Mouse (Mus musculus) gastrocnemius, adult 2 months (tissue): ENCODE data around the gene Dock3. TPM values are rescaled to one million over a fixed set of nuclear protein-coding genes. Genes with fewer than 3 reads are reported as not detected.

Experiments
- DNase-seq: peaks from one replicate; pipeline ENCODE4 v3.0.0; 2022
- H3K27ac ChIP-seq: fragments of 200-600 bp; 2 replicates; pipeline ENCODE4 v1.8.1; 2022; ENCODE audit warnings: mild to moderate bottlenecking
- H3K4me3 ChIP-seq: fragments of 200-600 bp; 2 replicates; pipeline ENCODE4 v1.8.1; 2022; ENCODE audit warnings: mild to moderate bottlenecking, moderate library complexity
- CTCF ChIP-seq: fragments of 200-600 bp; IDR thresholded peaks from 2 replicates; pipeline ENCODE4 v1.8.1; 2022; ENCODE audit warnings: antibody characterized with exemption, mild to moderate bottlenecking, moderate library complexity
- intact Hi-C: fragments of 180-260 bp; cut with DNase I; formaldehyde crosslinking; loops from one replicate; pipeline ENCODE4 v1.15.1; 2025
- total RNA-seq, 2 experiments: library from RNA; stranded (reverse); gene quantifications; 2 replicates each; pipeline ENCODE4 v1.2.3; 2021

The Dock3 gene
- total RNA-seq, 2 experiments from 2014 or later = not detected

- no peak for DNase-seq
- no peak overlapping the region for H3K27ac ChIP-seq
- intact Hi-C loops = no loop called here
- no peak overlapping the region for H3K4me3 ChIP-seq
- TF ChIP-seq CTCF = no peak
Measured at GRCm38 (mm10) chr9:106914878-106915277, 316.8 kb downstream of the Dock3 start.

DNA sequence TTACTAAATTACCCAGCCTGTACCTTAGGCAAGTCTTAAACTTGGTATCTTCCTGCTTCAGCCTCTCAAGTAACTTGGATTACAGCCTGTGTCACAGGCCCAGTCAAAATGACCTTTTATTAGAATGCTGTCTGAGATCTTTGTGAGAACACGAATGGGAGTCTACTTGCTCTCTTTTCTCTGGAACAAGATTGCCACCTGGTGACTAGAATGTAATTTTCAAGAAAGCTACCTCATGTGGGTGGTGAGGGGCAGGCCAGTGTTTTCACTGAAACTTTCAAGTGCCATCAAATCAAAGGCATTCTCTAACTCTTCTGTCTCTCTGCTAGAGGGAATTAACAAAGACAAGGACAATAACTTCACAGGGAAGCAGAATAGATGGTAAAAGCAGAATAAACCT lies 317.9 kb downstream of the Dock3 start:
- no peak for DNase-seq
- TF ChIP-seq CTCF = peak; percentile 26; the same call in 1 of the 2 replicates
- Histone ChIP-seq H3K27ac (no peak overlapping the region), H3K4me3 (no peak overlapping the region)
- intact Hi-C loops = no loop called here

GRCm38 (mm10) chr9:106911624-106912023 lies 320.1 kb downstream of the Dock3 start:
- Histone ChIP-seq H3K4me3 (no peak overlapping the region), H3K27ac (no peak overlapping the region)
- no peak for TF ChIP-seq CTCF
- intact Hi-C loops = no loop called here
- no peak for DNase-seq

- no peak for TF ChIP-seq CTCF
- intact Hi-C loops = loop anchor here (10.0 kb wide), 1 partner anchor 256 kb away; no protein-coding TSS in a partner anchor
- Histone ChIP-seq H3K27ac (no peak overlapping the region), H3K4me3 (no peak overlapping the region)
- no peak for DNase-seq
Measured at GRCm38 (mm10) chr9:106908715-106909114, 323.0 kb downstream of the Dock3 start.

DNA sequence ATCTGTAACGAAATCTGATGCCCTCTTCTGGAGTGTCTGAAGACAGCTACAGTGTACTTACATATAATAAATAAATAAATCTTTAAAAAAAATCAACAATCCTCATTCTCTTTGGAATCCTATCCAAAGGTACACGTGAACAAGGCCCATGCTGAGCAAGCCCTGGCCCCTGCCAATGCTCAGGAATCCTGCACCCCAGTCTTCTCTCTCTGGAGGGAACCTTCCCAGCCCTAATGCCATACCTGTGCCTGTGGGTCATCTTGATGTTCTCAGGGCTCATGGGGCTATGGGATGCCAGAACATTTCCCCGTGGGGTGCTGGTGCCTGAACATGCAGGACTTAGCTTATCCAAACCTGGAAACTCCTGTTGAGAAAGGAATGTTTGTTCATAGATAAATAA lies 323.5 kb downstream of the Dock3 start:
- intact Hi-C loops = loop anchor here (10.0 kb wide), 1 partner anchor 257 kb away; no protein-coding TSS in a partner anchor
- no peak for TF ChIP-seq CTCF
- no peak overlapping the region for H3K4me3 ChIP-seq
- no peak for DNase-seq
- no peak overlapping the region for H3K27ac ChIP-seq

- DNase-seq = no peak
- intact Hi-C loops = loop anchor here (10.0 kb wide), 1 partner anchor 258 kb away; no protein-coding TSS in a partner anchor
- Histone ChIP-seq H3K4me3 (no peak overlapping the region), H3K27ac (no peak overlapping the region)
- no peak for TF ChIP-seq CTCF
Measured at GRCm38 (mm10) chr9:106906597-106906996, 325.1 kb downstream of the Dock3 start.

DNA sequence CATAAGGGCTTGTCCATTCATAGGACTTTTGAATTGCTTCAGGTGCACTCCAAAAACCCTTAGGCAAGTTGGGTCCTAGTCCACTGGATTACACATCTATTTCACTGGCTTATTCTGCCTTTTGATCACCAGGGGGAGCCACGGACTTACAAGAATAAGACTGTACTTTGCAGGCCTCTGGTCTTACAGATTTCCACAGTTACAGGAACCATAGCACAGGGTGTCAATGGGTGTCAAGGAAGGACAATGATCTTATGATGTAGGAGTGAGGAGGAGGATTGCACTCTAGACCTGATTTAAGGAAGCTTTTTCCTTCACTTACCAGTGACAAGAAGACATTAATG lies 327.9 kb downstream of the Dock3 start:
- intact Hi-C loops = loop anchor here (2.0 to 10.0 kb wide), 2 partner anchors 261 to 387 kb away; no protein-coding TSS in a partner anchor
- DNase-seq = no peak
- peak; percentile 63 for TF ChIP-seq CTCF
- Histone ChIP-seq H3K4me3 (no peak overlapping the region), H3K27ac (no peak overlapping the region)

DNA sequence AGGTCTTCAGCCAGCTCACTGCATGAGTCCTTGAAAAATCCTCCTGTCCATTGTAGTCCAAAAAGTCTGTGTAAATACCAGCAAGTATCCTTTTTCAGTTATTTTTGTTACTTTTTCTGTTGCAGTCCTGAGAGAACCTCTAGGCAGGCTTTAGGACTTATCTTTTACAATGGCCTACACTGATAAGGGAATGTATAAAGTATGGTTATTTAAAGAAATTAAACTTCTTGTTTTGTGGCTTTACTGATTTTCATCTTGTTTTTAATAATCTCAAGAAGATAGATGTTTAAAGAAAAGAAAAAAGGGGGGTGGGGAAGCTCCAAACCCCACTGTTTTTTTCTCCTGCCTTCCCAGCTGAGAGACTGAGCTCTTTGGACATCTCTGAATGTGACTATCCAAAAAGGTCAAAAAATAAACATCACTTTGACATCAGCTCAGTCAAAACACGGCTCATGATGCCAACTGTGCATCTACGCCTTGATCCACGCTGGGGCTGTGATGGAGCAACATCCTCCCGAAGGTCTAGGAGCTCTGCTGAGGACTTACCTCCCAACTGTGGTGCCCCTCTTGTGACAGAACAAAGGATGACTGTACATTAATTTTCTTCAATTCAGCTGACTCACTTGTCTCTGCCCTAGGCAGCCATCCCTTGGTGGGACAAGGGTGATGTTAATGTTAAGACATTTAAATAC lies 328.5 kb downstream of the Dock3 start:
- Histone ChIP-seq H3K4me3 (no peak overlapping the region), H3K27ac (no peak overlapping the region)
- no peak for DNase-seq
- intact Hi-C loops = loop anchor here (2.0 to 10.0 kb wide), 2 partner anchors 262 to 388 kb away; no protein-coding TSS in a partner anchor
- TF ChIP-seq CTCF = no peak

GRCm38 (mm10) chr9:106901596-106901995 lies 330.1 kb downstream of the Dock3 start:
- no peak overlapping the region for H3K27ac ChIP-seq
- TF ChIP-seq CTCF = no peak
- intact Hi-C loops = loop anchor here (10.0 kb wide), 1 partner anchor 263 kb away; no protein-coding TSS in a partner anchor
- no peak for DNase-seq
- no peak overlapping the region for H3K4me3 ChIP-seq

- Histone ChIP-seq H3K27ac (no peak overlapping the region), H3K4me3 (no peak overlapping the region)
- no peak for TF ChIP-seq CTCF
- DNase-seq = no peak
- intact Hi-C loops = no loop called here
Measured at GRCm38 (mm10) chr9:106898901-106899300, 332.8 kb downstream of the Dock3 start.

GRCm38 (mm10) chr9:106893327-106893726 lies 338.4 kb downstream of the Dock3 start:
- Histone ChIP-seq H3K4me3 (peak overlapping the region; percentile 94), H3K27ac (peak overlapping the region; percentile 99; the same call in 1 of the 2 replicates)
- no peak for DNase-seq
- TF ChIP-seq CTCF = no peak
- intact Hi-C loops = loop anchor here (5.0 kb wide), 1 partner anchor 444 kb away; the partner anchor contains the start of gene Hemk1

DNA sequence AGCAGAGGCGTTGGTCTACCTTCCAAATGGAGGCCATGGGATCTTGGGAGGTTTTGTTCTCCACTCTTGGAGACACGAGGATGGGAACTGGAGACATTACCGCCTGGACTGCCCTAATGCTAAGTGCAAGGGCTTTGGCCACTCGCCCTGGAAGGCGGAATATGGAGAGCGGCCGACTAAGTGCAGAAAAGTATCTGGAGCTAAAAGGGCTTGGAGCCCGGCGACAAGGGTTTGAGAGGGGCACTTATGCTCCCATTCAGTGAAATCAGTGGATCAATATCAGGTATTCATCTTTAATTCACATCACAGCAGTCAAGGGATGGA lies 339.2 kb downstream of the Dock3 start:
- no peak for DNase-seq
- H3K27ac ChIP-seq = peak overlapping the region; percentile 99
- peak overlapping the region; percentile 94 for H3K4me3 ChIP-seq
- TF ChIP-seq CTCF = no peak
- intact Hi-C loops = loop anchor here (5.0 kb wide), 1 partner anchor 445 kb away; the partner anchor contains the start of gene Hemk1

DNA sequence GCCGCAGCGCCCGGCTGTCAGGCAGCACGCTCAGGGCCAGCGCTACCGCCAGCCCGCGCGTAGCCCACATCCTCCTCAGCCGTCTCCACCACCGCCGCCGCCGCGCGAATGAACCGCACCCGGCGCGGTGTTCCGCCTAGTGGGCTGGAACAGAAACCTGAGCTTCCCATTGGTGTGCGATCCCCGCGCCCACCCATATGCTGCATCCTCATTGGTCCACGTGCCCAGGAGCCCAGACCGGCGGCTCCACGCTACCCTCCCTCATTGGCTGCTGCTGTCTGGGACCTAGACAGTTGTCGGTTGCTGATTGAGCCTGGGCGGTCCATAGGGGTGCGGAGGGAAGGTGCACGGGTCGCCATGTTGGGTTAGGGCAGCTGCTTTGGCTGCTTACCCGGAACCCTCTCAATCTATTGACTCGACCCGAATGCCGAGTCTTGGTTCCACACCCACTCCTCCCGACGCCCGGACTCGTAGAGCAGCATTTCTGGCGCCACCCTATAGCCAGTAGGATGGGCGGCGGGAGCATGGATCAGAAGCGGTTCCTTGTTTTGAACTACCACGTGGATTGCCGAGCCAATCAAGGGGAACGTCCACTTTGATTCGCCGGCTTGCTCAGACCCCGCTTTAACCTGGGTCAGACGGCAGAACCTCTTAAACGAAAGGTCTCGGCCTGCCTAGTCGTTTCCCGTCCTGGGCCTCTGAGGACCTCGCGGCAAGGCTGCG lies 339.7 kb downstream of the Dock3 start, which contains the start of gene Manf:
Gene Manf, minus strand, starts transcription at position 151 of the 723 bp plus-strand sequence.
- Histone ChIP-seq H3K4me3 (peak within 1 kb of the TSS; percentile 94), H3K27ac (peak within 1 kb of the TSS; percentile 99)
- DNase-seq = peak; percentile 99
- intact Hi-C loops = loop anchor here (2.0 to 5.0 kb wide), 2 partner anchors 399 to 445 kb away; partner anchors contain the start of gene Hemk1
- TF ChIP-seq CTCF = peak; percentile 20; the same call in 1 of the 2 replicates
